Mouse (Mus musculus): ENCODE data around the gene Lipi. TPM values are rescaled to one million over a fixed set of nuclear protein-coding genes. Genes with fewer than 3 reads are reported as not detected.

Gene Lipi
- total RNA-seq (2012; rRNA removed), result not detected in 2 replicates
- not detected in 2 replicates for total RNA-seq (2014; rRNA removed)
- polyA plus RNA-seq (2012; ENCODE audit: insufficient read length, low read depth), result not detected in 2 replicates

DNA sequence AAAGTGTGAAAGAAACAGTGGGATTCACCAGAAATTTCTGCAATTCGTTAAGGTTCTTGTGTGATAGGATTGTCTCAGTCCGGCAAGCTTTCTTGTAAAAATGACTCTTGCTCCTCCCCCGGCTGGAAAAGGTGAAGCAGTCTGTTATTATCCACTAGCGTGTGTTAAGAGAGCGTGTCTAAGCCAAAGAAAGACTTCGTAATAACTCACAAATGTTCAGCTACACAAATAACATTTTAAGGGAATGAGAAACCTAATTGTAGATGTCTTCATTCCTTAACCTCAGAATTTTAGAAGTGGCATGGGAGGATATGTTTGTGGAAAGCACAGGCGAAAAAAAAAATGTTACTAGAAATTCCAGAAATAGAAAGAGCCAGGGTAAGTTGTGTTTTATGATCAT is at the start of gene Lipi:
Gene Lipi (minus strand): TSS at position 101 of the 400 bp plus-strand sequence.
- Histone ChIP-seq H3K27me3 (replicated peaks) (no peaks in the 10 kb centered on the region), H3K4me3 (replicated peaks in 1 of 3; ENCODE audit: low read depth in 2 of 3, low read length in 2 of 3, poor library complexity in 1 of 3) (no peak within 1 kb of the TSS), H3K36me3 (replicated peaks in 1 of 2; ENCODE audit: control insufficient read depth in 1 of 2, insufficient read depth in 1 of 2, low read length in 1 of 2) (no peaks in the 10 kb centered on the region), H3K27ac (ENCODE audit: insufficient read depth, low read depth) (no peak within 1 kb of the TSS), H3K4me1 (ENCODE audit: control insufficient read depth in 1 of 2, insufficient read depth in 2 of 2) (no peaks in the 10 kb centered on the region), H3K9ac (ENCODE audit: insufficient read depth, low read depth) (no peak within 1 kb of the TSS), H3K9me3 (replicated peaks; ENCODE audit: low read length) (peaks cover 37% of the 10 kb centered on the region), H3K4me2 (ENCODE audit: insufficient read depth, low read depth, poor library complexity, severe bottlenecking) (no peak within 1 kb of the TSS), H3K79me2 (replicated peaks; ENCODE audit: control insufficient read depth, extremely low read depth, insufficient read depth, poor library complexity, severe bottlenecking) (no peaks in the 10 kb centered on the region)
- TF ChIP-seq CHD1 (IDR thresholded peaks at IDR 0.05; ENCODE audit: low read depth, low read length), result no peak
- TF ChIP-seq ZMIZ1 (IDR thresholded peaks at IDR 0.05; ENCODE audit: low read depth, low read length), result no peak
- TF ChIP-seq SIN3A (IDR thresholded peaks at IDR 0.05; ENCODE audit: low read length), result no peak
- no peak for TF ChIP-seq CHD2 (IDR thresholded peaks at IDR 0.05; ENCODE audit: low read length)
- TF ChIP-seq BHLHE40 (IDR thresholded peaks at IDR 0.05; ENCODE audit: low read depth, low read length), result no peak
- TF ChIP-seq UBTF (IDR thresholded peaks at IDR 0.05; ENCODE audit: low read depth, low read length), result no peak
- TF ChIP-seq E2F4 (IDR thresholded peaks at IDR 0.05; ENCODE audit: insufficient replicate concordance, low read depth, low read length), result no peak
- no peak for TF ChIP-seq HCFC1 (IDR thresholded peaks at IDR 0.05; ENCODE audit: low read depth, low read length)
- TF ChIP-seq ELF1 (IDR thresholded peaks at IDR 0.05; ENCODE audit: low read depth, low read length), result no peak
- TF ChIP-seq KAT2A (IDR thresholded peaks at IDR 0.05; ENCODE audit: insufficient replicate concordance, low read length), result no peak
- no peak for TF ChIP-seq USF2 (conservative IDR thresholded peaks at IDR 0.05; ENCODE audit: low read depth, low read length)
- TF ChIP-seq PAX5 (IDR thresholded peaks at IDR 0.05; ENCODE audit: low read length), result no peak
- TF ChIP-seq RCOR1 (conservative IDR thresholded peaks at IDR 0.05; ENCODE audit: low read depth, low read length), result no peak
- TF ChIP-seq MAZ (IDR thresholded peaks at IDR 0.05; ENCODE audit: low read depth, low read length), result no peak
- no peak for TF ChIP-seq RAD21 (IDR thresholded peaks at IDR 0.05; ENCODE audit: low read depth, low read length)
- no peak for DNase-seq (ENCODE audit: extremely low read depth)
- dilution Hi-C loops (cut with MboI; ENCODE audit: extremely low pct_ligation_motif_present, extremely low pct_unique_long_range_greater_than_20kb, low sequenced_read_pairs), result no loop called here
- in situ Hi-C loops (cut with MboI; ENCODE audit: low pct_ligation_motif_present, low pct_unique_long_range_greater_than_20kb, low sequenced_read_pairs), result no loop called here

GRCm38 (mm10) chr16:75627862-75628261 is 42.0 kb upstream of the Lipi start:
- H3K79me2 ChIP-seq (replicated peaks; ENCODE audit: control insufficient read depth, extremely low read depth, insufficient read depth, poor library complexity, severe bottlenecking), result no peaks in the 10 kb centered on the region
- H3K4me1 ChIP-seq (ENCODE audit: control insufficient read depth in 1 of 2, insufficient read depth in 2 of 2), result no peaks in the 10 kb centered on the region
- H3K4me2 ChIP-seq (ENCODE audit: insufficient read depth, low read depth, poor library complexity, severe bottlenecking), result no peak overlapping the region
- peaks cover 26% of the 10 kb centered on the region for H3K9me3 ChIP-seq (replicated peaks; ENCODE audit: low read length)
- H3K27me3 ChIP-seq (replicated peaks), result no peaks in the 10 kb centered on the region
- no peak for DNase-seq (ENCODE audit: extremely low read depth)
- dilution Hi-C loops (cut with MboI; ENCODE audit: extremely low pct_ligation_motif_present, extremely low pct_unique_long_range_greater_than_20kb, low sequenced_read_pairs), result no loop called here
- H3K4me3 ChIP-seq (replicated peaks in 1 of 3; ENCODE audit: low read depth in 2 of 3, low read length in 2 of 3, poor library complexity in 1 of 3), result no peak overlapping the region
- H3K9ac ChIP-seq (ENCODE audit: insufficient read depth, low read depth), result no peak overlapping the region
- no peak overlapping the region for H3K27ac ChIP-seq (ENCODE audit: insufficient read depth, low read depth)
- in situ Hi-C loops (cut with MboI; ENCODE audit: low pct_ligation_motif_present, low pct_unique_long_range_greater_than_20kb, low sequenced_read_pairs), result no loop called here
- H3K36me3 ChIP-seq (replicated peaks in 1 of 2; ENCODE audit: control insufficient read depth in 1 of 2, insufficient read depth in 1 of 2, low read length in 1 of 2), result no peaks in the 10 kb centered on the region
- no peak for TF ChIP-seq POLR2A (IDR thresholded peaks at IDR 0.05; ENCODE audit: low read depth, low read length)
- no peak for TF ChIP-seq NRF1 (IDR thresholded peaks at IDR 0.05; ENCODE audit: low read depth, low read length)
- peak in 1 of 2 experiments; percentile 13; a peak in 1 of 4 replicates for TF ChIP-seq CTCF (conservative IDR thresholded peaks at IDR 0.05 in 1 of 2, IDR thresholded peaks at IDR 0.05 in 1 of 2; ENCODE audit: low read depth in 2 of 2, low read length in 2 of 2)
- peak; percentile 2 for TF ChIP-seq RAD21 (IDR thresholded peaks at IDR 0.05; ENCODE audit: low read depth, low read length)

Data from CH12.LX (cell line).